Mouse (Mus musculus) heart, embryonic 14.5 days (tissue): ENCODE measurements around the gene 1190005I06Rik. TPM values are rescaled to one million over a fixed set of nuclear protein-coding genes. Genes with fewer than 3 reads are reported as not detected.

Source experiments
- ATAC-seq: fragments of 200-750 bp; cut with Nextera tagmentation; 2 replicates; pipeline ENCODE4 v1.8.0; 2017; ENCODE audit warnings: low read depth, moderate TSS enrichment; ENCODE audit not compliant: insufficient number of reproducible peaks, insufficient read depth, low FRiP score
- H3K27ac ChIP-seq, 2 experiments: fragments of 200-500 bp in 1 of 2; fragments of 300-500 bp in 1 of 2; sonication (generic) in 1 of 2; replicated peaks in 1 of 2; 2 replicates each; pipeline ENCODE4 v1.5.1; 2012 to 2014; ENCODE audit warnings: low read depth in 2 of 2, low read length in 2 of 2, control low read depth in 1 of 2, mild to moderate bottlenecking in 1 of 2, mixed read lengths in 1 of 2; ENCODE audit not compliant: control insufficient read depth in 1 of 2, insufficient read depth in 1 of 2
- H3K27me3 ChIP-seq: fragments of 300-500 bp; sonication (generic); 2 replicates; pipeline ENCODE4 v1.6.1; 2014; ENCODE audit warnings: mild to moderate bottlenecking, low read length, control low read depth; ENCODE audit not compliant: control insufficient read depth, insufficient read depth
- H3K36me3 ChIP-seq: fragments of 300-500 bp; sonication (generic); 2 replicates; pipeline ENCODE4 v1.6.1; 2014; ENCODE audit warnings: mild to moderate bottlenecking, control low read depth, low read length, mixed read lengths; ENCODE audit not compliant: control insufficient read depth, insufficient read depth
- H3K4me1 ChIP-seq, 2 experiments: fragments of 200-500 bp in 1 of 2; fragments of 300-500 bp in 1 of 2; sonication (generic) in 1 of 2; 2 replicates each; pipeline ENCODE4 v1.6.1; 2012 to 2014; ENCODE audit warnings: low read length in 2 of 2, control low read depth in 1 of 2, mixed read lengths in 1 of 2; ENCODE audit not compliant: control insufficient read depth in 2 of 2, insufficient read depth in 2 of 2
- H3K4me2 ChIP-seq: fragments of 300-500 bp; sonication (generic); 2 replicates; pipeline ENCODE4 v1.6.1; 2014; ENCODE audit warnings: mild to moderate bottlenecking, low read length
- H3K4me3 ChIP-seq, 2 experiments: fragments of 200-500 bp in 1 of 2; fragments of 300-500 bp in 1 of 2; sonication (generic) in 1 of 2; 2 replicates each; pipeline ENCODE4 v1.5.1; 2012 to 2014; ENCODE audit warnings: low read length in 2 of 2, mild to moderate bottlenecking in 2 of 2, control low read depth in 1 of 2, low read depth in 1 of 2, moderate library complexity in 1 of 2; ENCODE audit not compliant: control insufficient read depth in 1 of 2, insufficient read depth in 1 of 2
- H3K9ac ChIP-seq: fragments of 300-500 bp; sonication (generic); 2 replicates; pipeline ENCODE4 v1.6.1; 2014; ENCODE audit warnings: mild to moderate bottlenecking, low read length
- H3K9me3 ChIP-seq: fragments of 300-500 bp; sonication (generic); 2 replicates; pipeline ENCODE4 v1.6.1; 2016; ENCODE audit warnings: low read length, control low read depth; ENCODE audit not compliant: control insufficient read depth
- WGBS: fragments of 180-500 bp; shearing (Covaris S2); extraction: QIAGEN DNeasy Blood & Tissue Kit; methylation state at CpG from one replicate; pipeline ENCODE4 v1.1.7; 2014; 5-methylcytosine and 5-hydroxymethylcytosine counted together
- polyA plus RNA-seq: library from polyadenylated mRNA; unstranded; fragments of >200 nt; fragmentation: Nextera tagmentation; extraction: Ambion mirVana; gene quantifications from 2 replicates; pipeline ENCODE4 v1.2.1, GENCODE M21; 2014

1190005I06Rik gene
- polyA plus RNA-seq, 1 experiment from 2014 or later, result 6.2 TPM

DNA sequence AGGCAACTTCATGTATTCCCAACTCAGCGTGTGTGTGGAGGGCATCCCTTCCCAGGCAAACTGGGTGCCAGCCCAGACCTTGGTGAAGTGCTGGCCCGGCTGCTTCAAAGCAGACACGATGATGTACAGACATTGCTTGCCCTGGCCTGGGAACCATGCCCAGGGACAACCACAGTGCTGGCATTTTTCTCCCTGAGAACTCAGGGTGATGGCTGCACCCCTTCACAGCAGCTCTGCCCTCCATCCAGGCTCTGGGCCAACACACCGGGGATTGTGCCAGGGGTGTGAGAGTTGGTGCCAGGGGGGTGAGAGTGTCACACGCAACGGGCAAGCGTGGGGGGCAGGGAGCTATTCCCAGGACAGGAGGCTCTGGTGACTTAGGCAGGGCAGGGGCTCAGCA lies 2.8 kb downstream of the 1190005I06Rik start:
- 49% methylated on average over 7 of the region's 7 CpGs for WGBS
- Histone ChIP-seq H3K27ac (peak overlapping the region in 1 of 2 experiments; percentile 37; a peak in 1 of 4 replicates), H3K9ac (no peak overlapping the region), H3K4me3 (no peak overlapping the region), H3K4me2 (no peak overlapping the region), H3K9me3 (no peaks in the 10 kb centered on the region), H3K27me3 (no peaks in the 10 kb centered on the region), H3K4me1 (peaks cover 2 to 8% of the 10 kb centered on the region in 2 experiments; a peak in 3 of 4 replicates), H3K36me3 (no peaks in the 10 kb centered on the region)
- ATAC-seq, result peak; percentile 39; the same call in 1 of the 2 replicates

DNA sequence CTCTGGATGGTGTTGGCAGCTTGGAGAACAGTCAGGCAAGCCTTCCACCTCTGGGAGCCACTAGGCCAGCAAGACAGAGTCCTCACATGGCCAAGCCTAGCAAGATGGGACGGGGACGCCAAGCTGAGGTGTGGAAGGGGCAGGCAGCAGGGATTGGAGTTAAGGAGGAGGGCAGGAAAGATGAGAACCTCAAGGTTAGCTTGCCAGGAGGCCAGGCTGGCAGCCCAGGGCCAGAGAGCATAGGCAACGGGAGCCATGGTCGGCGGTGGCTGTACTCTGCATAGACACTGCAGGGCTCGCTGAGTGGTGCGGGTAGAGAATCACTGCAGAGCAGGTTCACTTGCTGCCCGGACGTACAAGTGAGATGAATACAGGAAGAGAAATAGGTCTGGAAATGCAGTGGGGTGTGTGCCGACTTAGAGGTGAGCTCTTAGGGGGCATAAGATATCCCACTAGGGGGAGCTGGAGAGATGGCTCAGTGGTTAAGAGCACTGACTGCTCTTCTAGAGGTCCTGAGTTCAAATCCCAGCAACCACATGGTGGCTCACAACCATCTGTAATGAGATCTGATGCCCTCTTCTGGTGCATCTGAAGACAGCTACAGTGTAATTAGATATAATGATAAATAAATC lies 5.3 kb downstream of the 1190005I06Rik start:
- Histone ChIP-seq H3K27me3 (no peaks in the 10 kb centered on the region), H3K4me1 (peaks cover 2 to 8% of the 10 kb centered on the region in 2 experiments; a peak in 3 of 4 replicates), H3K36me3 (no peaks in the 10 kb centered on the region), H3K9me3 (no peaks in the 10 kb centered on the region), H3K27ac (no peak overlapping the region), H3K4me3 (no peak overlapping the region), H3K4me2 (no peak overlapping the region), H3K9ac (no peak overlapping the region)
- no peak for ATAC-seq
- WGBS, result 75% methylated on average over 10 of the region's 10 CpGs

- ATAC-seq, result no peak
- Histone ChIP-seq H3K4me3 (no peak overlapping the region), H3K4me1 (peaks cover 2 to 8% of the 10 kb centered on the region in 2 experiments; a peak in 3 of 4 replicates), H3K9me3 (no peaks in the 10 kb centered on the region), H3K27ac (0 out of 4 replicates have a peak overlapping the region, but pooled peaks of 1 of the 2 experiments have one; percentile 11), H3K27me3 (no peaks in the 10 kb centered on the region), H3K4me2 (no peak overlapping the region), H3K9ac (no peak overlapping the region; the same call in 1 of the 2 replicates), H3K36me3 (no peaks in the 10 kb centered on the region)
- WGBS, result 22% methylated on average over 8 of the region's 8 CpGs
These were observed 6.2 kb downstream of the 1190005I06Rik start for GRCm38 (mm10) chr8:120641245-120641644.

DNA sequence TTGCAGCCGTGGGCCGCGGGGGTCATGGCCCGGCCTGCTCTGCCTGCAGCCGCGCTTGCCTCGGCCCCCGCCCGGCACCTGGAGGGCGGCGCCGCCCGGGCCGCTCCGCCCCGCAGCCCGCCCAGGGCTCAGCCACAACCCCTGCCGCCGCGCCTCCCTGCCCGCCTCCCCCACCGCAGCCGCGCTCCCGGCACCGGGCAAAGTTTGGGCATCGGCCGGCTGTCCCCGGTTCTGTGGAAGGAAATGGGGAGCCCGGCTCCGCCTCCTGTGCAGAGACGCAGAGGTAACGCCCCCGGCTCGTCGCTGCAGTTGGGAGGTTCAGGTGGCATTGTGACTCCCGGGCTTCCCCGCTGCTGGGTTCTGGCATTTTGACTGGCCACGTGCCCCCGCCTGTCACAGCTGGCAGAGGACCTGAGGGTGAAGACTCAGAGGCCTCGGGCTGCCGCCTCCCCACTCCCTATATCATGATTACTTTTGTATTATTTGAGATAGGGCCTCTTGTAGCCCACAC lies 13.0 kb downstream of the 1190005I06Rik start:
- H3K9ac ChIP-seq, result peak overlapping the region; percentile 71
- peaks cover 5 to 10% of the 10 kb centered on the region in 2 experiments; a peak in 2 of 4 replicates for H3K4me1 ChIP-seq
- H3K27me3 ChIP-seq, result peaks cover 13% of the 10 kb centered on the region; the same call in 1 of the 2 replicates
- peak; percentile 20; the same call in 1 of the 2 replicates for ATAC-seq
- peak overlapping the region; percentile 54 to 58 for H3K4me3 ChIP-seq
- H3K4me2 ChIP-seq, result peak overlapping the region; percentile 97
- no peaks in the 10 kb centered on the region for H3K36me3 ChIP-seq
- H3K9me3 ChIP-seq, result no peaks in the 10 kb centered on the region
- H3K27ac ChIP-seq, result no peak overlapping the region; a peak in 1 of 4 replicates
- under 1% methylated on average over 38 of the region's 42 CpGs for WGBS

GRCm38 (mm10) chr8:120633665-120634271 lies 13.7 kb downstream of the 1190005I06Rik start:
- ATAC-seq, result no peak
- no peak overlapping the region for H3K27ac ChIP-seq
- peaks cover 5 to 10% of the 10 kb centered on the region in 2 experiments; a peak in 2 of 4 replicates for H3K4me1 ChIP-seq

GRCm38 (mm10) chr8:120632969-120633664 lies 14.3 kb downstream of the 1190005I06Rik start:
- peak overlapping the region; percentile 71; the same call in 1 of the 2 replicates for H3K9ac ChIP-seq
- H3K27me3 ChIP-seq, result peaks cover 13% of the 10 kb centered on the region; the same call in 1 of the 2 replicates
- H3K4me3 ChIP-seq, result peak overlapping the region; percentile 54 to 58
- WGBS, result 29% methylated on average over 17 of the region's 17 CpGs
- peak overlapping the region; percentile 97 for H3K4me2 ChIP-seq
- H3K4me1 ChIP-seq, result peaks cover 5 to 10% of the 10 kb centered on the region in 2 experiments; a peak in 2 of 4 replicates
- H3K27ac ChIP-seq, result no peak overlapping the region
- no peaks in the 10 kb centered on the region for H3K36me3 ChIP-seq
- no peaks in the 10 kb centered on the region for H3K9me3 ChIP-seq
- no peak for ATAC-seq

More at GRCm38 (mm10) chr8:120633665-120634271, 13.7 kb downstream of the 1190005I06Rik start:
- H3K4me3 ChIP-seq, result peak overlapping the region; percentile 54 to 58
- H3K9ac ChIP-seq, result peak overlapping the region; percentile 71
- no peaks in the 10 kb centered on the region for H3K36me3 ChIP-seq
- H3K4me2 ChIP-seq, result peak overlapping the region; percentile 97
- no peaks in the 10 kb centered on the region for H3K9me3 ChIP-seq
- peaks cover 13% of the 10 kb centered on the region; the same call in 1 of the 2 replicates for H3K27me3 ChIP-seq
- WGBS, result under 1% methylated on average over 40 of the region's 44 CpGs
